Mouse (Mus musculus) lung, embryonic 15.5 days (tissue): ENCODE measurements around the gene Hspa2. TPM values are rescaled to one million over a fixed set of nuclear protein-coding genes. Genes with fewer than 3 reads are reported as not detected.
A peak's percentile ranks its signal among the peaks of the same experiment; 100 is the strongest.

Experiments used
- ATAC-seq: fragments of 200-750 bp; cut with Nextera tagmentation; 2 replicates; pipeline ENCODE4 v1.8.0; 2017; ENCODE audit warnings: moderate number of reproducible peaks, borderline replicate concordance; ENCODE audit not compliant: low FRiP score, low TSS enrichment; ENCODE audit errors: extremely low read depth
- H3K27ac ChIP-seq: fragments of 300-500 bp; sonication (generic); 2 replicates; pipeline ENCODE4 v1.5.1; 2015; ENCODE audit warnings: moderate library complexity, mild to moderate bottlenecking, inconsistent platforms
- H3K27me3 ChIP-seq: fragments of 300-500 bp; sonication (generic); 2 replicates; pipeline ENCODE4 v1.6.1; 2015; ENCODE audit warnings: inconsistent platforms
- H3K36me3 ChIP-seq: fragments of 300-500 bp; sonication (generic); 2 replicates; pipeline ENCODE4 v1.6.1; 2015; ENCODE audit warnings: inconsistent platforms
- H3K4me1 ChIP-seq: fragments of 300-500 bp; sonication (generic); 2 replicates; pipeline ENCODE4 v1.6.1; 2015; ENCODE audit warnings: inconsistent platforms
- H3K4me2 ChIP-seq: fragments of 300-500 bp; sonication (generic); 2 replicates; pipeline ENCODE4 v1.6.1; 2015; ENCODE audit warnings: inconsistent platforms, mild to moderate bottlenecking, moderate library complexity
- H3K4me3 ChIP-seq: fragments of 300-500 bp; sonication (generic); 2 replicates; pipeline ENCODE4 v1.5.1; 2015; ENCODE audit warnings: mild to moderate bottlenecking, inconsistent platforms
- H3K9ac ChIP-seq: fragments of 300-500 bp; sonication (generic); 2 replicates; pipeline ENCODE4 v1.6.1; 2015; ENCODE audit warnings: inconsistent platforms
- H3K9me3 ChIP-seq: fragments of 300-500 bp; sonication (generic); 2 replicates; pipeline ENCODE4 v1.6.1; 2016; ENCODE audit warnings: inconsistent platforms
- WGBS: fragments of 180-500 bp; shearing (Covaris S2); methylation state at CpG from one replicate; pipeline ENCODE4 v1.1.7; 2015; 5-methylcytosine and 5-hydroxymethylcytosine counted together
- polyA plus RNA-seq: library from polyadenylated mRNA; unstranded; fragments of >200 nt; fragmentation: Nextera tagmentation; extraction: Ambion mirVana; gene quantifications from 2 replicates; pipeline ENCODE4 v1.2.1, GENCODE M21; 2015

Gene Hspa2
- polyA plus RNA-seq, 1 experiment from 2014 or later, result 10.5 TPM

DNA sequence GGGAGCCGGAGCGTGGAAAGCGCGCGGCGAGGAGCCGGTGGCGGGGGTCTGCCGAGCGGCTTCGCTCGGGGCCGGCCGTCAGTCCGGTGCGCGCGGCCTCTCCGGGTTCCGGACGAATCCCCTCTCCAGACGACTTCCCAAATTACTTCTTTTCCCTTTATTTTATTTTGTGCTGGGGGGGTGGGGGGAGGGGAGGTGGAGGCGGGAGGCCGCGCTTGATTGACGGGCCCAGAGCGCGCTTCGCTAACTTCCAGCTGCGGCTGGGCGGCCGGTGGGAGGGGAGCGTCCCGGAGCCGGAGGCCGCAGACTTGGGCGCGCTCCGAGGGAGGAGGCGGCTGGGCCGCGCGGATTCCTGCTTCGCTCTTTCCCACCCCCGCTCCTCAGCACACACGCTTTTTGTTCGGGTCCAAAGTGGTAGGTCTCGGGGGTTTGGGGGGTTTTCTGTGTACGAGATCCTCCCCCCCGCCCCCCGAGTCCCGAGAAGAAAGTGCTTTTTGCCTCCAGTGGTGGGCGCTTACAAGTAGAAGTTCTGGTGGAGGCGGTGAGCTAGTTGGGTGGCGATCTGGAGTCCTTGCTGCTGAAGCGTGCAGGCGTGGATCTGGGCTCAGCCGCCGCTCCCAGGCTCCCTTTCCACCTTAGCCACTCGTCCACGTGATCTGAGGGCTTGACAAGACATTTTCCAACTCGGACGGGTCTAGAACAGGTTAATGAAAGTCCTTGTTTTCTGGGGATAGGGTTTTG lies 33.0 kb upstream of the Hspa2 start:
- no peaks in the 10 kb centered on the region for H3K9me3 ChIP-seq
- H3K4me1 ChIP-seq, result peaks cover 44% of the 10 kb centered on the region
- ATAC-seq, result peak; percentile 70
- WGBS, result under 1% methylated on average over 61 of the region's 63 CpGs
- H3K9ac ChIP-seq, result peak overlapping the region; percentile 100
- H3K4me2 ChIP-seq, result peak overlapping the region; percentile 77
- H3K36me3 ChIP-seq, result no peaks in the 10 kb centered on the region
- no peaks in the 10 kb centered on the region for H3K27me3 ChIP-seq
- peak overlapping the region; percentile 95 for H3K4me3 ChIP-seq
- peak overlapping the region; percentile 100 for H3K27ac ChIP-seq

GRCm38 (mm10) chr12:76372046-76372445 lies 31.9 kb upstream of the Hspa2 start:
- no peaks in the 10 kb centered on the region for H3K27me3 ChIP-seq
- H3K36me3 ChIP-seq, result no peaks in the 10 kb centered on the region
- H3K4me3 ChIP-seq, result peak overlapping the region; percentile 95
- H3K9ac ChIP-seq, result peak overlapping the region; percentile 100
- H3K9me3 ChIP-seq, result no peaks in the 10 kb centered on the region
- peak overlapping the region; percentile 77 for H3K4me2 ChIP-seq
- H3K4me1 ChIP-seq, result peaks cover 40% of the 10 kb centered on the region
- WGBS, result 33% methylated on average over 7 of the region's 7 CpGs
- H3K27ac ChIP-seq, result no peak overlapping the region
- no peak for ATAC-seq

DNA sequence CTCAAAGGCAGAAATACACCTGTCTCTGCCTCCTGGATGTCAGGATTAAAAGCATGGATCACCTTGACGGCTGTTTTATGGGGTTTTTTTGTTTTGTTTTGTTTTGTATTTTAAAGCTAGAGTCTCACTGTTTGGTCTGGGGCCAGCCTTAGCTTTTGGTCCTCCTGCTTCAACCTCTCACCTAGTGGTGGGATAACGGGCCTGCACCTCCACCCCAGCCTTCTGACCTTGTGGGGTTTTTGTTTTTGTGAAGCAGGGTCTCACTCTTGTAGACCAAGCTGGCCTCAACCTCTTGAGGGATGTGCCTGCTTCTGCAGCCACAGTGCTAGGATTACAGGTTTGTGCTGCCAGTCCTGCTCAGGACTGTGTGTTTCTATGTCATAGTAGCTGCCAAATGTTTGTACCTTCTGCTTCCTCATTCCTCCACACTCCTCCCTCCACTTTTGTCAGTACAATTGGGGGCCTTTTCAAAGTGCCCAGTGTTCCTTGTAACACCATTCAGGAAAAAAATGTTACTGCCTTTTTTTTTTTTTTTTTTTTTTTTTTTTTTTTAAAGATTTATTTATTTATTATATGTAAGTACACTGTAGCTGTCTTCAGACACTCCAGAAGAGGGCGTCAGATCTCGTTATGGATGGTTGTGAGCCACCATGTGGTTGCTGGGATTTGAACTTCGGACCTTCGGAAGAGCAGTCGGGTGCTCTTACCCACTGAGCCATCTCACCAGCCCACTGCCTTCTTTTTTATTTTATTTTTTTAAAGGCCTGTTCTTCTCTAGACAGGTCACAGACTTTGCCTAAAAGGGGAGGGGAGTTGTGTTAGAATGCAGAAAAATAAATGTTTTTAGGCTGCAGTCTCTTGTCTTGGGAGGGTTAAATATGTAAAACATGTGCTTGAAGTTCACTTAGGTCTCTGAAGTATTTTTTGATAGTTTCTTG lies 30.8 kb upstream of the Hspa2 start:
- Histone ChIP-seq H3K9me3 (no peaks in the 10 kb centered on the region), H3K4me2 (peak overlapping the region; percentile 77), H3K9ac (peak overlapping the region; percentile 100; the same call in 1 of the 2 replicates), H3K4me3 (no peak overlapping the region), H3K27me3 (no peaks in the 10 kb centered on the region), H3K4me1 (peaks cover 29% of the 10 kb centered on the region), H3K27ac (no peak overlapping the region), H3K36me3 (no peaks in the 10 kb centered on the region)
- no peak for ATAC-seq
- 58% methylated on average over 7 of the region's 7 CpGs for WGBS

DNA sequence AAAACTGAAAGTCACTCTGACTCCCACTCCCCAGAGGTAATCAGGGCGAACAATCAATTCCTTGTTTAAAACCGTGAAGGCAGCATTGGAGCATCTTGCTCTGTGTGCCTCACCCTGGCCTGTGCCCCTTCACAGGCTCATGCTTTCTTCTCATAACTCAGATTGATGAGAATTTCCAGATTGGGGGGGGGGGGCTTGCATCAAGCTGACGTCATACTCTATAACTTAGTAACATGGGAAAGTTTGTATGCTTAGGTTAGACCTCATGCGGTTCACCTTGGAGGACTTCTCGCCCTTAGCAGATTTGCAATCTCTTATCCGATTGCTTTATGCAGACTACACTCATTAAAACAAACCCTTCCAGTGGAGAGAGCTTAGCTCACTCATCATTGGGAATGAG lies 30.0 kb upstream of the Hspa2 start:
- no peak overlapping the region for H3K9ac ChIP-seq
- no peaks in the 10 kb centered on the region for H3K27me3 ChIP-seq
- no peaks in the 10 kb centered on the region for H3K36me3 ChIP-seq
- 51% methylated on average over 6 of the region's 6 CpGs for WGBS
- peaks cover 30% of the 10 kb centered on the region for H3K4me1 ChIP-seq
- H3K4me3 ChIP-seq, result no peak overlapping the region
- H3K27ac ChIP-seq, result no peak overlapping the region
- no peaks in the 10 kb centered on the region for H3K9me3 ChIP-seq
- ATAC-seq, result no peak
- H3K4me2 ChIP-seq, result no peak overlapping the region

DNA sequence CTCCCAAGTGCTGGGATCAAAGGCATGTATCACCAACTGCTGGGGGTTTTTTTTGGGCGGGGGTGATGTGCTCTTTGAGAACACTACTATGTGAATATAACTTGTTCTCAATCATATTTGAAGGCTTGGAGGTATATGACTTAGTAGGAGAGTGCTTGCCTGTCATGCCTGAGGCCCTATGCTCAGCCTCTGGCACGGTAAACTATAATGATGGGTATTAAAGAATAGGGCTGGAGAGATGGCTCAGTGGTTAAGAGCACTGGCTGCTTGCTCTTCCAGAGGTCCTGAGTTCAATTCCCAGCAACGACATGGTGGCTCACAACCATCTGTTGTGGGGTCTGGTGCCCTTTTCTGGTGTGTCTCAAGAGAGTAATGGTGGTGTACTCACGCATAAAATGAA lies 29.1 kb upstream of the Hspa2 start:
- H3K4me1 ChIP-seq, result peaks cover 30% of the 10 kb centered on the region
- no peaks in the 10 kb centered on the region for H3K36me3 ChIP-seq
- H3K9me3 ChIP-seq, result no peaks in the 10 kb centered on the region
- 52% methylated on average over 4 of the region's 4 CpGs for WGBS
- no peak overlapping the region for H3K4me2 ChIP-seq
- no peaks in the 10 kb centered on the region for H3K27me3 ChIP-seq
- ATAC-seq, result no peak
- no peak overlapping the region for H3K27ac ChIP-seq
- no peak overlapping the region for H3K4me3 ChIP-seq
- H3K9ac ChIP-seq, result no peak overlapping the region

DNA sequence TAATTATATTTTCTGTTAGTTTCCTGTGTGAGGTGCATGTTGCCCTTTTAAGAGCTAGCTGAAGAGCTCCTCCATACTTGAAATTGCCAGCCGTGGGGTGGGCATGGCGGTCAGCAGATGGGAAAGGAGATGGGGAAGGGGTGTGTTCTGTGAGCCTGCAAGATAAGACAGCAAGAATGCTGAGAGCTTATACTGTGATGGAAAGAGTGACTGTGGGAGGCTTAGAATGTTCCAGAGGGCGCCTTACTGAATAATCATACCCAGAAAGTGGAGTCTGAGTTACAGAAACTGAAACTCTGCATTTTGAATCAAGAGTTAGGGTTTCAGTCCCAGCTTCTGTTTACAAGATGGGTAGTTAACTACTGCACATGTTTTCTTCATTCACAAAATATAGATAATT lies 28.5 kb upstream of the Hspa2 start:
- no peak overlapping the region for H3K4me3 ChIP-seq
- no peak for ATAC-seq
- no peak overlapping the region for H3K27ac ChIP-seq
- no peaks in the 10 kb centered on the region for H3K27me3 ChIP-seq
- no peaks in the 10 kb centered on the region for H3K36me3 ChIP-seq
- 69% methylated on average over 3 of the region's 3 CpGs for WGBS
- H3K9ac ChIP-seq, result no peak overlapping the region
- no peaks in the 10 kb centered on the region for H3K9me3 ChIP-seq
- no peak overlapping the region for H3K4me2 ChIP-seq
- H3K4me1 ChIP-seq, result peaks cover 30% of the 10 kb centered on the region

- no peak for ATAC-seq
- Histone ChIP-seq H3K4me3 (no peak overlapping the region), H3K27ac (no peak overlapping the region), H3K27me3 (no peaks in the 10 kb centered on the region), H3K4me2 (no peak overlapping the region), H3K36me3 (no peaks in the 10 kb centered on the region), H3K9ac (no peak overlapping the region), H3K9me3 (no peaks in the 10 kb centered on the region), H3K4me1 (peaks cover 29% of the 10 kb centered on the region)
- 56% methylated on average over 7 of the region's 7 CpGs for WGBS
Observed at GRCm38 (mm10) chr12:76376649-76377048, 27.3 kb upstream of the Hspa2 start.

GRCm38 (mm10) chr12:76377059-76377458 lies 26.9 kb upstream of the Hspa2 start:
- H3K27ac ChIP-seq, result no peak overlapping the region
- H3K4me3 ChIP-seq, result no peak overlapping the region
- no peak overlapping the region for H3K4me2 ChIP-seq
- H3K4me1 ChIP-seq, result peaks cover 25% of the 10 kb centered on the region
- H3K9me3 ChIP-seq, result no peaks in the 10 kb centered on the region
- no peaks in the 10 kb centered on the region for H3K36me3 ChIP-seq
- WGBS, result 90% methylated on average over 6 of the region's 6 CpGs
- ATAC-seq, result no peak
- no peaks in the 10 kb centered on the region for H3K27me3 ChIP-seq
- H3K9ac ChIP-seq, result no peak overlapping the region

GRCm38 (mm10) chr12:76377726-76378125 lies 26.2 kb upstream of the Hspa2 start:
- Histone ChIP-seq H3K4me3 (no peak overlapping the region), H3K4me1 (peaks cover 18% of the 10 kb centered on the region), H3K27ac (no peak overlapping the region)

DNA sequence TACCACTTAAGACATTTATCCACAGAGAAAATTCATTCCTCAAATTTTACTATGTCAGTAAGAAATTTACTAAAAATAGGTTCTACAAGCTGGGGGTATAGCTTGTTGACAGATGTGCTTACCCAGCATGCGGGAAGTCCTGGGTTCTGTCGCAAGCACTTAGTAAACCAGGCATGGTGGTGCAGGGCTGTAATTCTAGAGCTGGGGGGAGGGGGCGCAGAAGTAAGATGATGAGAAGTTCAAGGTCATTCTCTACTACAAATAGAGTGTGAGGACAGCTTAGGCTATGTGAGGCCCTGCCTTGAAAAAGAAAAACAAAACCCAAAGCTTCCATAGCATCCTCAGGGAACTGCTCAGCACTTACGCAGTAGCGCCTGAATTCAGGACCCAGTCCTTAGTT lies 25.4 kb upstream of the Hspa2 start:
- no peaks in the 10 kb centered on the region for H3K27me3 ChIP-seq
- no peak overlapping the region for H3K27ac ChIP-seq
- H3K9ac ChIP-seq, result no peak overlapping the region
- no peak overlapping the region for H3K4me3 ChIP-seq
- H3K4me2 ChIP-seq, result no peak overlapping the region
- ATAC-seq, result no peak
- H3K4me1 ChIP-seq, result peaks cover 14% of the 10 kb centered on the region
- 70% methylated on average over 5 of the region's 5 CpGs for WGBS
- no peaks in the 10 kb centered on the region for H3K36me3 ChIP-seq
- no peaks in the 10 kb centered on the region for H3K9me3 ChIP-seq

More at GRCm38 (mm10) chr12:76377726-76378125, 26.2 kb upstream of the Hspa2 start:
- Histone ChIP-seq H3K36me3 (no peaks in the 10 kb centered on the region), H3K9me3 (no peaks in the 10 kb centered on the region), H3K27me3 (no peaks in the 10 kb centered on the region), H3K9ac (no peak overlapping the region), H3K4me2 (no peak overlapping the region)
- whole genome bisulfite sequencing, result 90% methylated on average over 3 of the region's 3 CpGs
- no peak for ATAC-seq

DNA sequence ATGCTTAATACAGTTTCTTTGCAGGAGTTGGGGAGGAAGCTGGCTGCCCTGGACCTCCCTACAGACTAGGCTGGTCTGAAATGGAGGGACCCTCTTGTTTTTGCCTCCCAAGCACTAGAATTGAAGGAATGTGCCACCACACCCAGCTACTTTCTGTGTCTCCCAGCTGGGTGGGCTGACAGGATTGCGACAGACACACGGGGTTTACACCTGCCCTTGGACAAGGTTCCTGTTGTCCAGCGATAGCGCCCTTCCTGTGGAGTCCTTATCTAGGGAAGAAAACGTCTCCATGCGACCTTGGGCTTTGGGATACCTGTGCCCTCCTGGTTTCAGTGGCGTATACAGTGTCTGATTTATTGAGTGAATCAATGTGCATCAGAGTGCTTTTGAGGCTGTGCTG lies 23.8 kb upstream of the Hspa2 start:
- Histone ChIP-seq H3K9ac (no peak overlapping the region), H3K4me2 (no peak overlapping the region), H3K36me3 (no peaks in the 10 kb centered on the region), H3K9me3 (no peaks in the 10 kb centered on the region), H3K4me3 (no peak overlapping the region), H3K27ac (no peak overlapping the region), H3K4me1 (peaks cover 6% of the 10 kb centered on the region; the same call in 1 of the 2 replicates), H3K27me3 (no peaks in the 10 kb centered on the region)
- no peak for ATAC-seq
- 68% methylated on average over 7 of the region's 7 CpGs for WGBS

- H3K27ac ChIP-seq, result no peak overlapping the region
- H3K9me3 ChIP-seq, result no peaks in the 10 kb centered on the region
- peaks cover 20% of the 10 kb centered on the region for H3K36me3 ChIP-seq
- WGBS, result 57% methylated on average over 8 of the region's 8 CpGs
- H3K4me1 ChIP-seq, result no peaks in the 10 kb centered on the region
- H3K4me2 ChIP-seq, result no peak overlapping the region
- H3K27me3 ChIP-seq, result no peaks in the 10 kb centered on the region
- H3K9ac ChIP-seq, result no peak overlapping the region
- H3K4me3 ChIP-seq, result no peak overlapping the region
- ATAC-seq, result peak; percentile 55; the same call in 1 of the 2 replicates
Observed at GRCm38 (mm10) chr12:76385342-76385741, 18.6 kb upstream of the Hspa2 start.
